Mouse (Mus musculus) kidney, adult 18-20 months (tissue): ENCODE results near the gene Rpl9-ps6.

Experiments used
- DNase-seq: peaks from one replicate; pipeline ENCODE4 v3.0.0; 2021

The Rpl9-ps6 gene

GRCm38 (mm10) chr19:32466478-32466877, at the start of gene Rpl9-ps6:
Gene Rpl9-ps6, minus strand, starts transcription at chr19:32466578.
- DNase-seq, result no peak

- no peak for DNase-seq
Measured at GRCm38 (mm10) chr19:32512518-32512917, 46.1 kb upstream of the Rpl9-ps6 start.

GRCm38 (mm10) chr19:32510962-32511361, 44.6 kb upstream of the Rpl9-ps6 start:
- DNase-seq, result no peak

- peak; percentile 38 for DNase-seq
Measured at GRCm38 (mm10) chr19:32510267-32510666, 43.9 kb upstream of the Rpl9-ps6 start.

GRCm38 (mm10) chr19:32507526-32507925, 41.1 kb upstream of the Rpl9-ps6 start:
- no peak for DNase-seq

- no peak for DNase-seq
Measured at GRCm38 (mm10) chr19:32507100-32507499, 40.7 kb upstream of the Rpl9-ps6 start.

GRCm38 (mm10) chr19:32506514-32506913, 40.1 kb upstream of the Rpl9-ps6 start:
- DNase-seq, result no peak

- DNase-seq, result no peak
Measured at GRCm38 (mm10) chr19:32506081-32506480, 39.7 kb upstream of the Rpl9-ps6 start.

GRCm38 (mm10) chr19:32501414-32501813, 35.0 kb upstream of the Rpl9-ps6 start:
- DNase-seq, result no peak

- DNase-seq, result peak; percentile 78
Measured at GRCm38 (mm10) chr19:32498002-32498401, 31.6 kb upstream of the Rpl9-ps6 start.

- no peak for DNase-seq
Measured at GRCm38 (mm10) chr19:32497411-32497810, 31.0 kb upstream of the Rpl9-ps6 start.

- no peak for DNase-seq
Measured at GRCm38 (mm10) chr19:32495034-32495433, 28.7 kb upstream of the Rpl9-ps6 start.

GRCm38 (mm10) chr19:32494611-32495010, 28.2 kb upstream of the Rpl9-ps6 start:
- DNase-seq, result peak; percentile 52

GRCm38 (mm10) chr19:32493471-32493870, 27.1 kb upstream of the Rpl9-ps6 start:
- no peak for DNase-seq

GRCm38 (mm10) chr19:32492981-32493380, 26.6 kb upstream of the Rpl9-ps6 start:
- no peak for DNase-seq

- no peak for DNase-seq
Measured at GRCm38 (mm10) chr19:32492339-32492738, 26.0 kb upstream of the Rpl9-ps6 start.

- no peak for DNase-seq
Measured at GRCm38 (mm10) chr19:32490976-32491375, 24.6 kb upstream of the Rpl9-ps6 start.

- no peak for DNase-seq
Measured at GRCm38 (mm10) chr19:32489166-32489895, 23.0 kb upstream of the Rpl9-ps6 start.

GRCm38 (mm10) chr19:32487595-32488255, 21.3 kb upstream of the Rpl9-ps6 start:
- no peak for DNase-seq

GRCm38 (mm10) chr19:32486106-32486724, 19.8 kb upstream of the Rpl9-ps6 start:
- peak; percentile 83 for DNase-seq

- peak; percentile 84 for DNase-seq
Measured at GRCm38 (mm10) chr19:32485681-32486105, 19.3 kb upstream of the Rpl9-ps6 start, which contains the start of gene Minpp1. Gene Minpp1, plus strand, starts transcription at chr19:32485769.

- no peak for DNase-seq
Measured at GRCm38 (mm10) chr19:32484941-32485660, 18.7 kb upstream of the Rpl9-ps6 start.

- DNase-seq, result no peak
Measured at GRCm38 (mm10) chr19:32481511-32481910, 15.1 kb upstream of the Rpl9-ps6 start.
